Mouse (Mus musculus): Measurements from ENCODE around the gene Pik3r3. TPM values are rescaled to one million over a fixed set of nuclear protein-coding genes. Genes with fewer than 3 reads are reported as not detected.

Gene Pik3r3
- total RNA-seq, 1 experiment: 7.8 TPM

DNA sequence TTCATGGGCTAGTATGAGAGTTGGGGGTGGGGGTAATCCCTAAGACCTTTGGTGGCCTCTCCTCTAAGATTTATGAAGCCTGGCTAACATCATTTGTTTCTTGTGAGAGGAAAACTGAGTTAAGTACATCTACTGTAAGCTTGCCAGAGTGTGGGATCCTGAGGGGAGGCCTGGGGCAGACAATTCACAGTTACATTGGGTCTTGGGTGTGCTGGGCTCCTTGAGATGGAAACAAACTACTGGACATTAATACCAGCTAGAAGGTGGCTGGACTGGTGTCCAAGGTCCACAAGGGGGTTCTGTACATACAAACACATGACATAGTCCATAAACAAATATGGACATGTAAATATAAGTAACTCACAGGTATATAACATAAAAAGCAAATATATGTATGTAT lies 46.3 kb upstream of the Pik3r3 start:
- DNase-seq (ENCODE audit: low read depth, low spot score): no peak
- H3K4me1 ChIP-seq (ENCODE audit: control insufficient read depth in 2 of 2, insufficient read depth in 2 of 2, low read length in 2 of 2, poor library complexity in 1 of 2): peaks cover 4 to 28% of the 10 kb centered on the region in 2 experiments; a peak in 3 of 4 replicates
- H3K9me3 ChIP-seq (ENCODE audit: control insufficient read depth, insufficient read depth, low read depth, low read length): no peaks in the 10 kb centered on the region

DNA sequence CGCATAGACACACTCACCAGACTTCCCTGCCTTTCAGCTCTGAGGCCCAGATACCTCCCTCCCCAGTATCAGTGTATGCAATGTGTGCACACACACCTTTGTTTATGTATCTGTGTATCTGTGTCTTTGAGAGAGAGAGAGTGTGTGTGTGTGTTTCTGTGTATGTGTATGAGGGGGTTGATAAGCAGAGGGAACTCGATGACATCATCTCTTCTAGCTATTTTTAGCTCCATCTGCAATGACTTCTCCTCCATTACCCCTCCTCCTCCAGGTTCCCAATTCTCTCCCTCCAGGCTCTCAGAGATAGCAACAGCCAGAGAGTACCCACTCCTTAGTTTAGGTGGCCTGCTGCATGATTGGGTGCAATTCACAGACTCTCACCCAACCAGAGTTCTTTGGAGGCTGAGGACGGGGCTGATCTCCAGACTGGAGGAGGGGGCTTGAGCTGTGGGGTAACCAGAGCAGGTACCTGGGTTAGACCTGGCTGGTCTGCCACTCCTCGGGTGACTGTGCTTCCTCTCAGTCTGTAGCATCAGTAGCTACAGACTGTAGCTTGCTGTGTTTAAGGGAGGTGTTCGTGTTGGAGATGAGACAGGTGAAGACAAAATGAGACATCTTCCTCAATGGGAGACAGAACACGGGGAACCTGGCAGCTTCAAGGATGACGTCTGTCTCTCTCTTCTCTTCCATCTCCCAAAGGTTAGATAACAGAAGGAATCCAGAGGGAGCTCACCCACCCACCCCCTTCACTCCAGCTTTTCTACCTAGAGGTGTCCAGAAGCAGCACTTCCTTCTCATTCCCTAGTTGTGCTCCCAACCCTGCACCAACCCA lies 45.5 kb upstream of the Pik3r3 start:
- DNase-seq (ENCODE audit: low read depth, low spot score): no peak
- H3K4me3 ChIP-seq (ENCODE audit: insufficient read depth in 1 of 2, low read depth in 1 of 2, low read length in 2 of 2, poor library complexity in 1 of 2, severe bottlenecking in 1 of 2): peak overlapping the region; percentile 62 to 73
- peak overlapping the region; percentile 93 for H3K27ac ChIP-seq (ENCODE audit: insufficient read depth, low read depth, low read length, poor library complexity, severe bottlenecking)
- peak overlapping the region; percentile 78 for H3K9ac ChIP-seq (ENCODE audit: insufficient read depth, low read depth, low read length, poor library complexity, severe bottlenecking)
- no peaks in the 10 kb centered on the region for H3K36me3 ChIP-seq (ENCODE audit: control insufficient read depth, insufficient read depth, low read length, poor library complexity, severe bottlenecking)
- H3K9me3 ChIP-seq (ENCODE audit: control insufficient read depth, insufficient read depth, low read depth, low read length): no peaks in the 10 kb centered on the region
- in situ Hi-C loops (cut with MboI; ENCODE audit: low sequenced_read_pairs in 2 of 2, unreplicated experiment in 2 of 2): no loop called here
- no peak for TF ChIP-seq HCFC1 (IDR thresholded peaks at IDR 0.05; ENCODE audit: borderline replicate concordance, insufficient read depth, low read length)
- TF ChIP-seq MAFK (IDR thresholded peaks at IDR 0.05; ENCODE audit: insufficient read depth, low read depth, low read length): no peak
- TF ChIP-seq ZNF384 (IDR thresholded peaks at IDR 0.05; ENCODE audit: low read depth, low read length): no peak
- no peak for TF ChIP-seq ZC3H11A (IDR thresholded peaks at IDR 0.05; ENCODE audit: borderline replicate concordance, low read depth, low read length)
- no peak for TF ChIP-seq CHD2 (IDR thresholded peaks at IDR 0.05; ENCODE audit: low read depth, low read length)
- H3K4me1 ChIP-seq (ENCODE audit: control insufficient read depth in 2 of 2, insufficient read depth in 2 of 2, low read length in 2 of 2, poor library complexity in 1 of 2): peaks cover 4 to 28% of the 10 kb centered on the region in 2 experiments; a peak in 3 of 4 replicates

More for the DNA sequence above, 46.3 kb upstream of the Pik3r3 start:
- H3K36me3 ChIP-seq (ENCODE audit: control insufficient read depth, insufficient read depth, low read length, poor library complexity, severe bottlenecking): no peaks in the 10 kb centered on the region
- no peak overlapping the region for H3K27ac ChIP-seq (ENCODE audit: insufficient read depth, low read depth, low read length, poor library complexity, severe bottlenecking)
- in situ Hi-C loops (cut with MboI; ENCODE audit: low sequenced_read_pairs in 2 of 2, unreplicated experiment in 2 of 2): no loop called here
- TF ChIP-seq MAFK (IDR thresholded peaks at IDR 0.05; ENCODE audit: insufficient read depth, low read depth, low read length) (no peak), ZC3H11A (IDR thresholded peaks at IDR 0.05; ENCODE audit: borderline replicate concordance, low read depth, low read length) (no peak)
- no peak overlapping the region for H3K9ac ChIP-seq (ENCODE audit: insufficient read depth, low read depth, low read length, poor library complexity, severe bottlenecking)
- H3K4me3 ChIP-seq (ENCODE audit: insufficient read depth in 1 of 2, low read depth in 1 of 2, low read length in 2 of 2, poor library complexity in 1 of 2, severe bottlenecking in 1 of 2): no peak overlapping the region

DNA sequence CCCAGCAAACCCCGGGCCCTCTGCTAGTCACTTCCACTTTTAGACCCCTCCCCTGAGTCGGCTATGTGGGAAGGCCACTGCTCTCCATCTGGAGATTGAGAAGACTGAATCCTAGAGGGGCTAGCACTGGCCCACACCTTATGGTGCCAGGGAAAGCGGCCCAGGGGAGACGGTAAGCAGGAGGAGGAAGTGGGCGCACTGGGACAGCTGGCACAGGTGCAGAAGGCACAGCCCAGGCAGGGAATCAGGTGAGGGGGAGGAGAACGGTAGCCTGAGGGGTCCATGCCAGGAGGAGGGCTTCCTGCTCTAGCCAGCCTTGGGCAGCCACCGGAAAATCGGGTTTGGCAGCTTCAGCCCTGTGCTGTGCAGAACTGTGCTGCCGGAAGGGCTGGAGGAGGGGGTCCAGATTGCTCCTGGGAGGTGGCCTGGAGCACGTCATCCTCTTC lies 44.9 kb upstream of the Pik3r3 start:
- peak overlapping the region; percentile 93 for H3K27ac ChIP-seq (ENCODE audit: insufficient read depth, low read depth, low read length, poor library complexity, severe bottlenecking)
- H3K9ac ChIP-seq (ENCODE audit: insufficient read depth, low read depth, low read length, poor library complexity, severe bottlenecking): peak overlapping the region; percentile 78
- peaks cover 7 to 33% of the 10 kb centered on the region in 2 experiments; a peak in 3 of 4 replicates for H3K4me1 ChIP-seq (ENCODE audit: control insufficient read depth in 2 of 2, insufficient read depth in 2 of 2, low read length in 2 of 2, poor library complexity in 1 of 2)
- H3K36me3 ChIP-seq (ENCODE audit: control insufficient read depth, insufficient read depth, low read length, poor library complexity, severe bottlenecking): no peaks in the 10 kb centered on the region
- peak overlapping the region; percentile 62 to 73 for H3K4me3 ChIP-seq (ENCODE audit: insufficient read depth in 1 of 2, low read depth in 1 of 2, low read length in 2 of 2, poor library complexity in 1 of 2, severe bottlenecking in 1 of 2)
- DNase-seq (ENCODE audit: low read depth, low spot score): no peak
- in situ Hi-C loops (cut with MboI; ENCODE audit: low sequenced_read_pairs in 2 of 2, unreplicated experiment in 2 of 2): no loop called here
- TF ChIP-seq ZC3H11A (IDR thresholded peaks at IDR 0.05; ENCODE audit: borderline replicate concordance, low read depth, low read length) (no peak), ZNF384 (IDR thresholded peaks at IDR 0.05; ENCODE audit: low read depth, low read length) (no peak), MAFK (IDR thresholded peaks at IDR 0.05; ENCODE audit: insufficient read depth, low read depth, low read length) (no peak), HCFC1 (IDR thresholded peaks at IDR 0.05; ENCODE audit: borderline replicate concordance, insufficient read depth, low read length) (no peak), CHD2 (IDR thresholded peaks at IDR 0.05; ENCODE audit: low read depth, low read length) (no peak)
- no peaks in the 10 kb centered on the region for H3K9me3 ChIP-seq (ENCODE audit: control insufficient read depth, insufficient read depth, low read depth, low read length)

DNA sequence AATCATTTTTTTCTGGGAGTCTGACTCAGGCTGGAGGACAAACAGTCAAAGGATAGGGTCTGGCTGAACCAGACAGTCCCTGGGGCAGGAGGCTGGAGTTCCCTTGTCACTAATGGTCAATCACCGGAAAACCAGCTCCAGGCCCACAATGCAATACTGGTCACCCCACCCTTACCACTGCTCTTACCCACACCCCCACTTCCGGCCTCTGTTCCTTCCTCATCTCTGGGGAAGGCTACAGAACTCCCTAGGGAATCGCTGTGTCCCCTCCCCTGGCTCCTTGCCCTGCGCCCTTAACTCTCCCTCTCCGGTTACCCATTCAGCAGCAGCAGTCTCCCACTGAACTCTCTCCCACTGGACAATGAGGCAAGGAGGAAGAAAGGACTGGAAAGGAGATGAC lies 44.3 kb upstream of the Pik3r3 start:
- H3K36me3 ChIP-seq (ENCODE audit: control insufficient read depth, insufficient read depth, low read length, poor library complexity, severe bottlenecking): no peaks in the 10 kb centered on the region
- H3K27ac ChIP-seq (ENCODE audit: insufficient read depth, low read depth, low read length, poor library complexity, severe bottlenecking): peak overlapping the region; percentile 82
- H3K4me3 ChIP-seq (ENCODE audit: insufficient read depth in 1 of 2, low read depth in 1 of 2, low read length in 2 of 2, poor library complexity in 1 of 2, severe bottlenecking in 1 of 2): peak overlapping the region; percentile 47 to 62; a peak in 3 of 4 replicates
- H3K9me3 ChIP-seq (ENCODE audit: control insufficient read depth, insufficient read depth, low read depth, low read length): no peaks in the 10 kb centered on the region
- no peak for DNase-seq (ENCODE audit: low read depth, low spot score)
- in situ Hi-C loops (cut with MboI; ENCODE audit: low sequenced_read_pairs in 2 of 2, unreplicated experiment in 2 of 2): no loop called here
- peaks cover 7 to 33% of the 10 kb centered on the region in 2 experiments; a peak in 3 of 4 replicates for H3K4me1 ChIP-seq (ENCODE audit: control insufficient read depth in 2 of 2, insufficient read depth in 2 of 2, low read length in 2 of 2, poor library complexity in 1 of 2)
- TF ChIP-seq ZC3H11A (IDR thresholded peaks at IDR 0.05; ENCODE audit: borderline replicate concordance, low read depth, low read length) (no peak), ZNF384 (IDR thresholded peaks at IDR 0.05; ENCODE audit: low read depth, low read length) (no peak), MAFK (IDR thresholded peaks at IDR 0.05; ENCODE audit: insufficient read depth, low read depth, low read length) (no peak), HCFC1 (IDR thresholded peaks at IDR 0.05; ENCODE audit: borderline replicate concordance, insufficient read depth, low read length) (no peak), CHD2 (IDR thresholded peaks at IDR 0.05; ENCODE audit: low read depth, low read length) (no peak)
- H3K9ac ChIP-seq (ENCODE audit: insufficient read depth, low read depth, low read length, poor library complexity, severe bottlenecking): peak overlapping the region; percentile 78

Data from ES-E14 (cell line).